11 mouse cellular contexts compared by ENCODE assay signal in genomic region chr9:110277431-110277881, GRCm38 (mm10). TPM values are rescaled to one million over a fixed set of nuclear protein-coding genes. Genes with fewer than 3 reads are reported as not detected.
A peak's percentile ranks its signal among the peaks of the same experiment; 100 is the strongest.
DNase-seq lines count a peak whose midpoint lies in the region; ATAC-seq and TF ChIP-seq lines count a peak whose summit lies in the region.
"Had no signal": no experiment of that assay in that cellular context is flagged by ENCODE, and none has a peak within 500 bp of the region (broad histone marks: within the 10 kb centered on the region; RNA-seq: fewer than 3 reads in every experiment).

No protein-coding gene starts in this region.

- H3K4me1 ChIP-seq in cerebellum, adult 2 months (ENCODE audit: control insufficient read depth, insufficient read depth, low read length): no peaks in the 10 kb centered on the region; the same call in 1 of the 2 replicates
- H3K4me1 ChIP-seq: embryonic facial prominence, embryonic 12.5 days had no signal

- no peaks in the 10 kb centered on the region for H3K27me3 ChIP-seq in cerebellum, adult 2 months (ENCODE audit: control insufficient read depth, insufficient read depth, low read length)
- H3K27me3 ChIP-seq: embryonic facial prominence, embryonic 12.5 days had no signal

- peak; percentile 35 to 52 for DNase-seq in cerebellum, adult 2 months
- DNase-seq in cerebellum, adult 8-10 months: no peak
- DNase-seq in 3134 (ENCODE audit: extremely low read depth, insufficient read length, low spot score): peak; percentile 10
- DNase-seq in frontal cortex, postnatal 10 days (ENCODE audit: low spot score in 2 of 2): peak; percentile 67 to 85
- peak; percentile 52 to 78 for DNase-seq in left cerebral cortex, postnatal 25 days (ENCODE audit: low spot score in 2 of 2)
- DNase-seq in embryo, embryonic 9.5 days (ENCODE audit: extremely low spot score): no peak
- DNase-seq in neural tube, embryonic 10.5 days (ENCODE audit: extremely low spot score, low spot score): no peak
- DNase-seq: heart, postnatal 10 days; kidney, postnatal 4 days had no signal

- no peak for ATAC-seq in CD4-positive, CD25-positive, alpha-beta regulatory T cell, adult 4 months

- no peak overlapping the region for H3K4me3 ChIP-seq in cerebellum, adult 2 months (replicated peaks; ENCODE audit: insufficient read depth, low read depth, low read length)
- H3K4me3 ChIP-seq: embryonic facial prominence, embryonic 12.5 days had no signal

- TF ChIP-seq CTCF in cerebellum, adult 2 months (IDR thresholded peaks at IDR 0.05; ENCODE audit: borderline replicate concordance, insufficient read depth, low read depth, low read length): no peak

- TF ChIP-seq POLR2A in cerebellum, adult 2 months (IDR thresholded peaks at IDR 0.05; ENCODE audit: borderline replicate concordance, insufficient read depth, low read length): no peak

- 37% methylated on average over 8 of the region's 8 CpGs for WGBS in cerebellum, adult 2 months

- intact Hi-C loops in left cerebral cortex, postnatal 25 days (cut with DNase I): no loop called here

- no peak overlapping the region for H3K27ac ChIP-seq in cerebellum, adult 2 months (ENCODE audit: insufficient read depth, low read length)
- H3K27ac ChIP-seq: embryonic facial prominence, embryonic 12.5 days had no signal

RNA-seq across cellular contexts. Expression of gene Elp6, which starts 27.5 kb away (rescaled TPM):
- polyA plus RNA-seq in cerebellum, adult 2 months (2012; rRNA removed): 24.7 and 26.0 TPM in 2 replicates
- total RNA-seq in left cerebral cortex, postnatal 25 days (2021): 10 to 100 TPM; 12.7 to 13.3 TPM
- polyA plus RNA-seq in CD4-positive, CD25-positive, alpha-beta regulatory T cell, adult 4 months (2017; shearing (Covaris generic)): 10 to 100 TPM; 13.5 to 23.8 TPM

RNA-seq across cellular contexts. Expression of gene Cspg5, which starts 33.9 kb away (rescaled TPM):
- polyA plus RNA-seq in cerebellum, adult 2 months (2012; rRNA removed): 118 and 124 TPM in 2 replicates
- total RNA-seq in left cerebral cortex, postnatal 25 days (2021): 100 to 1,000 TPM; 376 to 397 TPM
- under 1 TPM; 0.24 to 0.57 TPM for polyA plus RNA-seq in CD4-positive, CD25-positive, alpha-beta regulatory T cell, adult 4 months (2017; shearing (Covaris generic))

RNA-seq across cellular contexts. Expression of gene Scap, which starts 55.6 kb away (rescaled TPM):
- 45.8 and 46.0 TPM in 2 replicates for polyA plus RNA-seq in cerebellum, adult 2 months (2012; rRNA removed)
- total RNA-seq in left cerebral cortex, postnatal 25 days (2021): 10 to 100 TPM; 87.6 to 95.2 TPM
- 10 to 100 TPM; 11.6 to 19.6 TPM for polyA plus RNA-seq in CD4-positive, CD25-positive, alpha-beta regulatory T cell, adult 4 months (2017; shearing (Covaris generic))

Comparison
In these comparisons a context has a peak if more than half of its experiments do, and no peak if none do; other contexts are left out.
1. DNase-seq: peak in cerebellum, adult 2 months (2 of 2), 3134 (single experiment), frontal cortex, postnatal 10 days (2 of 2) and left cerebral cortex, postnatal 25 days (2 of 2); none in cerebellum, adult 8-10 months (single experiment), embryo, embryonic 9.5 days (single experiment) and neural tube, embryonic 10.5 days (single experiment).
2. RNA of gene Cspg5, which starts 33.9 kb away (polyA plus RNA-seq): 118 to 124 TPM in cerebellum, adult 2 months; 0.24 to 0.57 TPM in CD4-positive, CD25-positive, alpha-beta regulatory T cell, adult 4 months; every median in the first group is over 10 times any median in the second.